Mouse (Mus musculus) frontal cortex, postnatal 25 days (tissue): Measurements from ENCODE around the gene Fam221b.

Experiments used
- DNase-seq, 2 experiments: peaks; one replicate each; pipeline ENCODE4 v3.0.0; 2022; ENCODE audit warnings: low spot score in 2 of 2

Gene Fam221b

GRCm38 (mm10) chr4:43613060-43613730 lies 55.8 kb downstream of the Fam221b start:
- no peak for DNase-seq

DNA sequence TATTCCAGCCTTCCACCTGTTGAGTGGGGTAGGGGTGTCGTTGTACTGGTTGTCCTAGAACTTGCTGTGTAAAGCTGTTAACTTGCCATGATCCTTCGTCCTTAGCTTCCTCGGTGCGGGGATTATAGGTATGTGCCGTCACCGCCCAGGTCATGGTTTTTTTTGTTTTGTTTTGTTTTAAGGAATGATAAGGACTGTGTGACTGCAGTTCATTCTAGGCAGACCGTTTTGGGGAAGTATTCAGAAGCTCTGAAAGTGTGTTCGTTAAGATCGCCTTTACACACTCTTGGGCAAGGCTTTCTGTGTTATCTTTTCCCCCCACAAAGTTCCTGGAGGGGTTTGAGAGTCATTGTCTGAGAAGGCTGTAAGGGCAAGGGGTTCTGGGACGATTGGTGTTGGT lies 56.4 kb downstream of the Fam221b start:
- no peak for DNase-seq
